Mouse (Mus musculus): ENCODE measurements around the gene Tmem38b. TPM values are rescaled to one million over a fixed set of nuclear protein-coding genes. Genes with fewer than 3 reads are reported as not detected.
"Not testable (repeated sequence)": the region's sequence is repeated elsewhere in the genome, so short reads cannot be mapped to it uniquely, and the experiment has no call there.

Tmem38b gene
- total RNA-seq (2021): 10 to 100 TPM; 33.0 to 34.8 TPM
- long read RNA-seq, experiment 1, transcript Tmem38b-201 (6 exons, 2,862 nt): major isoform, 45 of 51 reads
- long read RNA-seq, experiment 1, partial matches to known transcripts: 2 of 51 reads
- long read RNA-seq, experiment 1, other reads (novel, unspliced or antisense): 4 of 51 reads
- long read RNA-seq, experiment 2, transcript Tmem38b-201 (6 exons, 2,862 nt): major isoform, 20 of 24 reads
- long read RNA-seq, experiment 2, partial matches to known transcripts: 0 of 24 reads
- long read RNA-seq, experiment 2, other reads (novel, unspliced or antisense): 4 of 24 reads

DNA sequence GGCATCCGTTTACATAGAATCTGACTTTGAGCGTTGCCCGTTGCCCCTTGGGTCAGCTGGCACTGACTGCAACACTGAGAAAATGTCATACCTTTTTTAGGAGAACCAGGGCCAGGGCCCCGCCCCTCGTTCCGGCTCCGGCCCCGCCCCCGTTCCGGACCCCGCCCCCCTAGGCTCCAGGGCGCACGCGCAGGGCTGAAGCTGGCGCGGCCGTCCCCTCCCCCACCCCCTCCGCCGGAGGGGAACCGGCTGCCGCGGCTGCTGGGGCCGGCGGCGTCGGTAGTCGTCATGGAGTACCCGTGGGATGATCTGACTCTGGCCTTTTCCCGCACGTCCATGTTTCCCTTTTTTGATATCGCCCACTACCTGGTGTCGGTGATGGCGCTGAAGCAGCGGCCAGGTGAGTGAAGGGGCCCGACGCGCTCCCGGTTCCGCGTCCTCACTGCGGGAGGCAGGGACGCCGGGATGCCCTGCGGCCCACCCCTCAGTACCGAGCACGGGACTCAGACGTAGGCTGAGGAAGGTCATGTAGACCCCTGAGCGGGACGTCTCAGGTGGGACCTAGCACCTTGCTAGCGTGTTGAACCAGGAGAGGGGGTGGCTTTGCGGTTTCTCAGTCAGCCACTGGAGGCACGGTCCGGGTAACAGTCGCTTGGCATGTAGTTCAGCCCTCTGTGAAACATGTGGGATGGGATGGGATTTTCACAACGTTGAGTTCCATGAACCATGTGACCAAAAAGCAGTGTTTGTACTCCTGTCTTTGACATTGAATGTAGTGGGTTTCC lies at the start of gene Tmem38b:
Gene Tmem38b (plus strand): TSS at position 225 of the 785 bp plus-strand sequence.
- peak; percentile 92 for DNase-seq

DNA sequence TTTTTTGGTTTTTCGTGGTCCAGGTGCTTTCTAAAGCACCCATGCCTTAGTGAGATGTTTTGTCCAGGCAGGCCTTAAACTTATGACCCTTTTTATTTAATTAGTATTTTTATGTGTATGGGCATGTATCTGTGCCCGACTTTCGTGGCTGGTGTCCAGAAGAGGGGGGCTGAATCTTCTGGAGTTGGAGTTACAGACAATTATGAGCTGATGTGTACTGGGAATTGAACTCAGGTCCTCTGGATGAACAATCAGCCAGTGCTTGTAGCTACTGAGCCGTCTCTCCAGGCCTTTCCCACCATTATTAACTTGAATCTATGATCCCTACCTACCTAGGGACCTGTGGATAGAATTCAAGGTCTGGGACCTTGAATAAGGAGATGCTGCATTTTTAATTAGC lies 44.4 kb upstream of the Tmem38b start:
- no peak for DNase-seq

DNA sequence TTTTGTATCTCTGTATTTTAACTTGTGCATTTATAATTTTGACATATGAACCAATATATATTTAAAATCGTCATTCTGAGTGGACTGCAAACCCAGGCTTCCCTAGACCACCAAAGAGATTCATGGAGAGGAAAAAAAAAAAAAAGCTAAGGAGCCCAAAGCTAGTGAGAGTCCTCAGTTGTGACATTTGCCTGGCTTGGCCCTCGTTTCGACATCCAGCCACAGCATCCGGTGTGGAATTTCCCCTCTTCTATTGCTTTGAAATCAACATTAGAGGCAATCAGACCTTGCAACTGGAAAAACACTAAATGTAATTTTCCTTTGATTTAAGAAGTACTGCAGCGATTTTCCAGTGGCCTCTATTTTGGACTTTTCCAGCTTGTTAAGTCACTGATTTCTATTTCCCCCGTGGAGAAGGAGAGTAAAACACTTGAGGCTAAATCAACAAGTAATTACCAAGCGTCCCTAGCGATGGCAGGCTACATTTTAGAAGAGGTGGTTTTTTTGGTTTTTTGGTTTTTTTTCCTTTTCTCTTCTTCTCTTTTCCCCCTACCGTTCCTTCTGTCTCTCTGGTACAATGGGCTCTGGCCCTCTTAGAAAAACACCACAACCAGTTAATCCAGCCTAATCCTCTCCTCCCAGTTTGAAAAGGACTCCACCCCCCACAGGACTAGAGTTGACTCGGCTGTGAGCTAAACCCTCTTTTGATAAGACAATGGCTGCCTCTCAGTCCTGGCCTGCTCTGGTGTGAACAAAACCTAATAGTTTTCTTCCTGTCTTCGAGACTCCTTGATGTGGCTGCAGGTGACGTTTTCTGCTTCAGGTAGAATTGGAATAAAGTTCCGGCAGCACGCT lies 43.4 kb upstream of the Tmem38b start:
- no peak for DNase-seq

DNA sequence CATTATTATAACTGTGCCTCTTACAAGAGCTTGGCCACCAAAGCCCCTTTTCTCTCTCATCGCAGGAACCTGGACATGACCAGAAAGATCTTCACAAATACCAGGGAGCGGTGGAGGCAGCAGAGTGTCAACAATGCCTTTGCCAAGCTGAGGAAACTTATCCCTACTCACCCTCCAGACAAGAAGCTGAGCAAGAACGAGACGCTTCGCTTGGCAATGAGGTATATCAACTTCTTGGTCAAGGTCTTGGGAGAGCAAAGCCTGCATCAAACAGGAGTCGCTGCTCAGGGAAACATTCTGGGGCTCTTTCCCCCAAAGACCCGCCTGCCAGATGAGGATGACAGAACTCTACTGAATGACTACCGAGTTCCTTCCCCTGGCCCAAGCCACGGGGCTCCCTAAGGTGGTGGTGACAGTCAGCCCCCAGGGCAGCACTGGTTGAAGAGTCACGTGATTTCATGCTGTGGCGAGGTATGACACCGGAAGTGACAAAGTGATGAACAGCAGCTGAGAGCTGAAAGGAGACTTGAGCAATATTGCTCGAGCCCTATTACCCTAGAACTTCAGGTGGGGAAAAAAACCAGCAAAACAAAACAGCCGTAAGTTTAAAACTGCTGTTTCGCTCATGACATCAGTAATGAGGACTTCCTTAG lies 40.0 kb upstream of the Tmem38b start:
- no peak for DNase-seq

DNA sequence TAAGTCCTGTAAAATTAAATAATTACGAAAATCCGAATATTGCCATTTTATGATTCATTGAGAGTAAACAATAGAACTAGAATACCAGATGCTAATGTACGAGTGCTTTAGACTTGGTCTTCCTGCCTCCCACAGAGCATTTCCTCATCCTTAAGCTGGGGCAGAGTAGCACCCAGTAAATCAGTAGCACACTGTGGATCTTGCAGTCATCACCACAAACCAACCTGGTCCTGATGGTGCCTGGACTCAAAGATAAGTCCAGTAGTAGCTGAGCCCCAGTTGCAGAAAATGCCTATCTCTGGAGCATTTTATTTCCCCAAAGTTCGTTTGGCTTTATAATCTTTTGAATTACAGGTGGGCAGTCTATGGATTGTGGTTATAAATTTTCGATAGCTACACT lies 39.0 kb upstream of the Tmem38b start:
- DNase-seq: no peak

DNA sequence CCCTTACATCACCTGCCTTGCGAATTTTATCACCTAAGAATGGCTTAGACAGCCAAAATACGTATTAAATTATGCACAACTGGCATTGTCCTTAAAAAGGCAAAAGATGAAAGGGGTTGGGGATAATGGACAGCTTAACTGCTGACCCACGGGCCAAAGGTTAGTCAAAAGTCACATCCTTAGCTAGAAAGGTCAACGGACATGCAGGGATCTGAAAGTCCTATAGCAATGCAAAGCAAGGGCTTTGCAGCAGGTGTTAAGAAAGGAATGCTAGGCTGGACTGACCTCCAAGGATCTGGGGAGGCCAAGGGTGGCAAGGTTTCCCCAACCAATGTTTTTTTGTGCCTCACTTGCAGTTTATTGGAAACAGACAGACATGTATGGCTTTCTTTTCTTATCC lies 36.5 kb upstream of the Tmem38b start:
- no peak for DNase-seq

DNA sequence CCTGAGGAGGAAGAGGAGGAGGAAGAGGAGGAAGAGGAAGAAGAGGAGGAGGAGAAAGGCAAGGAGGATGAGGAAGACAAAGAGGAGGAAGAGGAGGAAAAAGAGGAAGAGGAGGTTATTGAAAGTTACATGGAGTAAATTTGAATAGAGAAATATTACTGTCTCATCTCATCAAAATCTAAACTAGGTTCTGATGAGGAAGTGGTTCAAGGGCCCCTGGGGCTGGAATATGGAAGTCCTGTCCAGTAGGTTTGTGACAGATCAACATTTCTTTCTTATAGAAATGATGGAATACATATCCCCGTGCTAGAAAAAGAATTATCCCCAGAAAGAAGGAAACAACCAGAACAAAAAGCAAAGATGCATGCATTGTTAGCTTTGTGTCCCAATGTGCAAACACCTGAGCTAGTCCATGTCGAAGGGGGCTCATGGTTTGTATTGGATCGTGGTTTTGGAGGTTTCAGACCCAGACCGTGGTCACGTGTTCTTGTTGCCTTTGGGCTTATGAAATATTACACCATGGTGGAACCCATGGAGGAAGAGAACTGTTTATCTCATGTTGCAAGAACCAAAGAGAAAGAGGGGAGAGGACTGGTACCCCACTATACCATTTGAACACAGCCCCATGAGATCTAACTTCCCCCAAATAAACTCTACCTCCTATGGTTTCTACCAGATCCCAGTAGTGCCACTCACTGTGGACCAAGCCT lies 31.4 kb upstream of the Tmem38b start:
- DNase-seq: no peak

DNA sequence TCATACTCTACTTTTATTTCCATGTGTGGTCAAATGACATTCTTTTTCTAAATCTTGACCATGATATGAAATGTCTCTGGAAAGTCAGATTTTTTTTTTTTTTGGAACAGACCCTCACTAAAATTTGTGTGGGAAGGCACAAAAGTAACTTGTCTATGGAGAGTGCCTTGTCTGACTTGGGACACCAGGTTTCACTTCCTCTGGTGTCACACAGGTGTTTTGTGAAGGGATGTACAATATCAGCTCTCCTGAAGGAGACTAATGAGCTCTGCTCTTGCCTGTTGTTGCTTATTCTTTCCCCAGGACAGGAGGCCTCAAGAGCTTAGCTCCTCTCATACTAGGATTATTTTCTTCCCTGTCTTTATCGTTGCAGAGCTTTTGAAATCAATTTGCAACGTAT lies 30.8 kb upstream of the Tmem38b start:
- DNase-seq: no peak

DNA sequence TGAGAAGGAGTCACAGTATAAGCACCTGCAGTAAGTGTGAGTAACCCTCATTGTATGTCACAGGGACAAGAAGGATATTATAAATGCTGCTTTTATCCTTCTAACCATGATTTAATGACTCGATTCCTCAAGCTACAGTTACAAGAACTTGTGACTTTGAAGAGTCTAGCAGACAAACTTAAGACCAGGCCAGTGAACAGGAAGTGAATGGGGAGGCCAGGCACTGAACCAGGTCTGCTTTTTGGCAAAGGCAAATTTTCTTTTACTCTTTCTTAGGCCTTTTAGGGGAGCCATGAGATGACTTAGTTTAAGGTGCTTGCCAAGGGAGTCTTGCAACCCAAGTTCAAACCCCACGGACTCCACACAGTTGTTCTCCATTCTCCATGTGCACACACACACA lies 30.1 kb upstream of the Tmem38b start:
- no peak for DNase-seq

DNA sequence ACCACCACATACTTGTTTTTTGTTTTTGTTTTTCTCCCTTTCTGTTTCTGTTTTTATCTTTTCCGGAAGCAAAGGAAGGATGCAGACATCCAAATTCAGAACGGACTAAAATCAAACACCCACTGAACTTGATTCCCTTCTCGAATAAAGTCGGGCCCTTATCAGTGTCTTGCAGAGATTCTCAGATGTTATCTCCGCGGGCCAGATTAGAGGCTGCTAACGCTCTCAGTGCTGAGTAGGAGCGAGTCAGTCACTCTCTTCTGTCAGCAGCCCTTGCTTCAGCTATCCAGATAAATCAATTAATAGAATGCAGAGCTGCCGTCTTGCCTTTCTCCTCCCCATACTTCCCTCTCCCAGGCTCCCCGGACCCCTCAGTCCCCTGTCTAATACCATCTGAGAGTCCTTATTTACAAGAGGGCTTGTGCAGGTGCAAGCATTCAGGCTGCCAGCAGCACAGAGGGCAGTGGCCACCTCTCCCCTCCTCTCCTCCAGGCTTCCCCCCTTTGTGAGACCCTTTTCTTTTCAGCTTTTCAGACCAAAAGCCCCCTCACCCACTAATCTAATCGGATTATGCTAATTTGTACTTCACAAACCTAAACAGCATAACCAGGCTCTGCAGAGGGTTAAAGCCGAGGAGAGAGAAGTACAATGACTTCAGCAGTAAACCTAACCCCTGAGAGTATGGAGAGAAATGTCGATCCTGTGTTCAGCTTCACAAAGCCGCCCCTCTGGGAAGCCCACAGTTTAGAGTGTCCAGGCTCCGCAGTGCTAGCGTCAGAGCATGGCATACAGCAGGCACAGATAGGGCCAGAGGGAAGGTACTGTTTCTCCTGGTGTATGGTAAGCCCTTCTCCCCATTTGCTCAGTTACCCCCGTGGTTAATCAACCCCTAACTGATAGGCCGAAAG lies 28.7 kb upstream of the Tmem38b start:
- no peak for DNase-seq

DNA sequence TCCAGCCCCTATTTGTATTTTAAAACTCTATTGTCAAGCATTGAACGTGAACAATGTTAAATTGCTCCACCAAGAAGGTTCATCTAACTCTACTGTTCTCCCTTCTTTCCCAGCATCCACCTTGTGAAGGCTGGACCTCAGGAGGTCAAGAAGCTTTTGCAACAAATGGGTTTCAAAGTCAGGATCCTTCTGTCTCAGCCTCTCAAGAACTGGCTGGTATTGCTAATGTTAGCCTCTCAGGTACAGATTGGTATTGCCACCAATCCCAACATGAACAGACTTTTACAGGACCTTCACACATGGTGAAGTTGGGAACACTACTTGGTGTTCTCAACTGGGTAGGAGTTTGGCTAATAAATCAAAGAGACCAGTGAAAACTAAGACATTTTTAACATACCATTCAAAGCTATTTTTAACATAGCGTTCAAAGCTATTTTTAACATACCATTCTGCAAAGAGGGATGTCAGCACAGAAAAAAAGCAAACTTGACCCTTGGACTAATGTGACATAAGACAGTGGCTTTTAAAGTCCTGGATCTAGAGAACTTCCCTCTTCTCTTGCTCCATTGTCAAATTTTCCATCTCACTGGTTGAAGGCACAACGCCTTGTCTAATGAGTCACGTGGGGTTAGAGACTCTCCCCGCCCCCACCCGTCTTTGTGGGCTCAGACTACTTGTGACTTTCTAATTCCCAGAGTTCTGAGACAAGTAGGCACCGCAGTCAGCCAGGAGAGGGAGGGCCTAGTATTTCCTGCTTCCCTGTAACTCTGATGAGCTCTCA lies 26.8 kb upstream of the Tmem38b start:
- DNase-seq: no peak

DNA sequence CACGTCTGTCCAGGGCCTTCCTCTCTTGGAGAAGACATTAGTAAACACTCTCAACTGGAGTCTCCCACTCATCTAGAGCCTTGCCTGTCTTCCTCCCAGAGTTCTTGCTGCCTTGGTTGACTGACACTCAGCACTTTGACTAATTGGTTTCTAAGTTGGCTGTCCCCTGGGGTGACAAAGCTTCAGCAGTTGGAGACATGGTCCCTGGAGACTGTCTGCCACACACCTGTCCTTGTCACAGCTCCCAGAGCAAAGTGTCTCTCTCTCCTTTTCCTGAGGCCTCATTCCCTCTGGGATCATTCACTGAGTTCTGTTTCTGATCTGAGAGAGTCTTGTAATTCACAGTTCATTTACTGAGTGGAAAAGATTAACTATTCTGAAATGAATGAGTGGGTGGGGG lies 26.1 kb upstream of the Tmem38b start:
- DNase-seq: no peak

DNA sequence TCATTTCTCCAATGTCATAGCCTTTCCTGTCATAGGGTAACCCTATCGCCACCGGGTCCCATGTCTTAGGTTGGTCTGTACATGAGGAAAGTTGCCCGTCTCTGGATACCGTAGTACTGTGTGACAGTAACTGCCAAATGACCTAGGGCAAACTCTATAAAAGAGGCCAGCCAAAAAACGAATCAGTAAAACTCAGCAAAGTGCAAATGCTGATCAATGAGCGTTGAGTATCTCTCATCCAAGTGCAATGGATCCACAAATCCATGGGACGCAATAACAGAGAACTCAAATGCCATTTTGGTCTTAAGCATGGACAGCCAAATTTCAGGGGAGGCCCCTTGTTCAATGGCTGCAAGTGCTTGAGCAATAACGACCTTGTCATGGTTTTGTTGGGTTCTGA lies 22.2 kb upstream of the Tmem38b start:
- DNase-seq: not testable (repeated sequence)

DNA sequence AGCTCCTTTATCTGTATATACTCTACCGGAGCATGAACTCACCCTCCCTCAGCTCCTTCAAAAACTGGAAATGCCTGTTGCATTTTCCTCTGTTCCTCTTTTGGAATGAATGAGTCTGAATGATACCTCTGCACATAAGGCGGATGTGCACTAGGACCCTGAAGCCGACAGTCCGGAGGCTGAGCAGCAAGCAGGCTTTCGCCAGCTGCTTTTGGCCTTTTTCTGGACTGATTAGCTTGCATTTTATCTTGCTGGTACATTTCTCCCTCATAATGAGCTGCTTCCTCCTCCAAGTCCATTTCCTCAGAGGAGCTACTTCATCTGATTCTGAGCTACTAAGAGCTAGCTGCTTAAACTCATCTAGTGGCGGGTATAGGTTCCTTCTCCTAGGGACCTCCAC lies 19.4 kb upstream of the Tmem38b start:
- DNase-seq: not testable (repeated sequence)

DNA sequence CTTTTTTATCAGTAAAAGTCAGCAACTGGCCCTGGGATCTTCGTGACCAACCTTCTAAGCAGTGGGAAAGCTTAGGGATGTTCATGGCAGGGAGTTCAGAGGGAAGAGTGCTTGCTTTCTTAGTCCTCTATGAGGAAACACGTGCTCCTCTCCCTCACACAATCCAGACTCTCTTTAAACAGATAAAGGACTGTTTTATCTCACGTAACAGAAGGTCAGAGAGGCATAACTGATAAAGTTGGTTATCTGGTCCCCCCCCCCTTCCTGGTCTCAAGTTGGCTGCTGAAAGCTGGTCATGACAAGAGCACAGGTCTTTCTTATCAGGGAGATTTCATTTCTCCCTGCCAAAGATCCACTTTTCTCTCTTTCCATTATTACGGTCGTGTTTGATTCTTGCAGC lies 7.5 kb upstream of the Tmem38b start:
- DNase-seq: no peak

DNA sequence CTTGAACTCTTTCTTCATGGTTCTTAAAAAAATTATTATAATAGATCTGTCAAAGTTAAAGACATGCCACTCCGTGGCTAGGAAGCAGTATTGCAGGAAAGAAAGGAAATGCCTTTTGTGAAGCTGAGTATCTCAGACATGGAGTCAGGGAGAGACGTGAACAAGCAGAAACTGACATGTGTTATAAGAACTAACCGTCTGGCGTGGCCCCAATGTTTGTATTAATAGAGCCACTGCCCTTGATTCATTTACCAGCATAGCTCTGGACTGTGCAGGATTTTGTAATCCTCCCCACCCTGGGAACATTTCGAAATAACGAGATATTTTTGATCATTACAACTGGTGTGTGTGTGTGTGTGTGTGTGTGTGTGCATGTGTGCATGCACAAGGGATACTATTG lies 2.1 kb upstream of the Tmem38b start:
- peak; percentile 74 for DNase-seq

DNA sequence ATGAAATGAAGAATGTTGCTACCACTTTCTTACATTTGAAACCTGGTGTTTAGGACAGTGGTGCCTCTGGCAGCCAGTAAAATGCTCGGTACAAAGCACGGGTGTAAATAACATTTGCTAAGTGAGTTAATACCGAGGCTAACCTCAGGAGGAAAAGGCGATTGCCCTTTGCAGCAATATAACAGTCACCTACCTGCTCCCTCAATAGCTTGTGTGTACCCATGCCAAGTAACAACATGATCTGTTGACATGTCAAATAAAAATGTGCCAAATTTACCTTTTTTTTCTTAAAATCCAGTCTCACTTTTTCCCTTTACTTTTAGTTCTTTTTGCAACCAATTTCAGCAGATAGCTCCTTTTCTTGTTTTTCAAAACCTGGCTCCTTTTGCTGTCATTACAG lies 1.0 kb upstream of the Tmem38b start:
- DNase-seq: no peak

DNA sequence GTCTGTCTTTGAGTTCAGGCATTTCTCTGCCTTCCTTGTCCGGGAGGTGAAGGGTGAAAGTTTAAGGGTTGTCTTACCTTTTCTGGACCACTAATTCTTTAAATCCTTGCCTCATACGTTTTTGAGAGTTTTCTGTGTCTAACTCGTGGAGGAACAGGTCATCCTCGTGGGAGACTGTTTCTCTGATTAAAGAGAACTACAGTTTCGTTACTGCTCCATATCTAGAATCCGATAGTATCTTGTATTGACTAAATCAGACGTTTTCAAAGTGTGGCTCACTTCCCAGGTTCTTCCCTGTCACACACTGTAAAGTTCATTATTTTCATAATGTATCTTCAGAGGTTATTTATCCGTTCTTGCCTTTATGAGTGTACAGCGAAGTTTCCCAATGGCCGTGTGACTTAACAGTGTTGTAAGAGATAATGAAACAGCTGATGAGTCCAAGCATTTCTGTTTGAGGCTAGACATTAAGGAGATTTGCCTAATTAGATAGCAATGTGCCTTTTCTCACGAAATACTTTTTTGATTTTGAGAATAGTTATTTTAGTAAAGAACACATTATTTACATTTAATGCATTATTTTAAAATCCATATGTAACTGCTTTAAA lies 900 bp downstream of the Tmem38b start:
- DNase-seq: no peak

DNA sequence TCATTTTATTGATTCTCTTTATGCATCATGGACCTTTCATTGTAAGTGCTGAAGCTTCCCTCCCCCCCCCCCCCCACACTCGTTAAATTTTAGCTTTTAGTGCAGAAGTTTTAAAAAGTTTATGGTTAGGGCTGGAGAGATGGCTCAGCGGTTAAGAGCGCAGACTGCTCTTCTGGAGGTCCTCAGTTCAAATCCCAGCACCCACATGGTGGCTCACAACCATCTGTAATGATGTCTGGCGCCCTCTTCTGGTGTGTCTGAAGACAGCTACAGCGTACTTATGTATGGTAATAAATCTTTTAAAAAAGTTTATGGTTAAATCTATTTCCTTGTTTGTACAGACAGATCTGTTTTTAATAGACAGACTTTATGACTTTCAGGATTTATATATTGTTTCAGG lies 2.0 kb downstream of the Tmem38b start:
- DNase-seq: no peak

All from adrenal gland, postnatal 10 days (tissue).